Mouse (Mus musculus) thymus, postnatal 0 days (tissue): ENCODE measurements around the gene Gm11127. TPM values are rescaled to one million over a fixed set of nuclear protein-coding genes. Genes with fewer than 3 reads are reported as not detected.
A peak's percentile ranks its signal among the peaks of the same experiment; 100 is the strongest.
"Not testable (repeated sequence)": the region's sequence is repeated elsewhere in the genome, so short reads cannot be mapped to it uniquely, and the experiment has no call there.

Experiments used
- DNase-seq: peaks from one replicate; pipeline ENCODE4 v3.0.0-alpha.2; 2015; ENCODE audit warnings: low spot score
- polyA plus RNA-seq: library from polyadenylated mRNA; unstranded; fragments of >200 nt; fragmentation: Nextera tagmentation; extraction: Ambion mirVana; gene quantifications from 2 replicates; pipeline ENCODE4 v1.2.1, GENCODE M21; 2015

The Gm11127 gene
- polyA plus RNA-seq, 1 experiment from 2014 or later: 1.3 TPM

- peak; percentile 55 for DNase-seq
Measured at GRCm38 (mm10) chr17:36031583-36032331, 26.4 kb downstream of the Gm11127 start.

DNA sequence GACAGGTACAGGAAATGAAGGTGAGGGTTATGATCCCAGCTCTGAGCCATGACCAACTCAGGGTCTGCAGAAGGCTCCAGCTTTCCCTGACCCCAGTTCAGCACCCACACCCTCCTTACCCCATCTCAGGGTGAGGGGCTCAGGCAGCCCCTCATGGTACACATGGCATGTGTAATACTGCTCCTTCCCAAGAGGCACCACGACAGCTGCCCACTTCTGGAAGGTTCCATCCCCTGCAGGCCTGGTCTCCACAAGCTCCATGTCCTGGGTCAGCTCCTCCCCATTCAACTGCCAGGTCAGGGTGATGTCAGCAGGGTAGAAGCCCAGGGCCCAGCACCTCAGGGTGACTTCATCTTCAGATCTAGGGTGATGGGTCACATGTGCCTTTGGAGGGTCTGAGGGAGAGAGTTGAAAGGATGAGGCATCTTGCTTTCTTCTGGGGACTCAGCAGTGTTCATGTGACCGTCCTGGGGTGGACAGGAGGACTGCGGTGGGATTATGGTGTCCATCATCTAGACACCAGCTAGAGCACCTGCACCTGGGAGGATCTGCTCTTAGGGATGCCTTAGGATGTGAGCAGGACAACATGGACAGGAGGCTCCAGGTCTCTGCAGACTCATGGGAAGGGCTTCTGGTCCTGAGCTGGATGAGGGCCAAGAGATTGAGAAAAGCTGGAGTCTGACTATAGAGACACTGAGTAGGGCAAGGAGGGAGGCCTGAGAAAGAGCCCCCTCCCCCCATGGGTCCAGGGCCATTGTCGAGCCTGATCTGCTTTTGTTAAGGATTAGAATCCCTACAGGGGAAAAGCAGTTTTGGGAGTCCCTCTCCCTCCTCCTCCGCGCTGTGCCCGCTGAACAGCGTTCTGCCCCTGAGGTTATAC is 27.2 kb downstream of the Gm11127 start:
- not testable (repeated sequence) for DNase-seq

- not testable (repeated sequence) for DNase-seq
Measured at GRCm38 (mm10) chr17:36030046-36030702, 28.0 kb downstream of the Gm11127 start.

- no peak for DNase-seq
Measured at GRCm38 (mm10) chr17:36028879-36029619, 29.1 kb downstream of the Gm11127 start.

GRCm38 (mm10) chr17:36027663-36028062 is 30.5 kb downstream of the Gm11127 start:
- no peak for DNase-seq

GRCm38 (mm10) chr17:36025901-36026300 is 32.3 kb downstream of the Gm11127 start:
- DNase-seq: no peak

- DNase-seq: no peak
Measured at GRCm38 (mm10) chr17:36025197-36025596, 33.0 kb downstream of the Gm11127 start.

- DNase-seq: peak; percentile 45
Measured at GRCm38 (mm10) chr17:36023710-36024654, 34.2 kb downstream of the Gm11127 start.

- no peak for DNase-seq
Measured at GRCm38 (mm10) chr17:36022922-36023321, 35.2 kb downstream of the Gm11127 start.

DNA sequence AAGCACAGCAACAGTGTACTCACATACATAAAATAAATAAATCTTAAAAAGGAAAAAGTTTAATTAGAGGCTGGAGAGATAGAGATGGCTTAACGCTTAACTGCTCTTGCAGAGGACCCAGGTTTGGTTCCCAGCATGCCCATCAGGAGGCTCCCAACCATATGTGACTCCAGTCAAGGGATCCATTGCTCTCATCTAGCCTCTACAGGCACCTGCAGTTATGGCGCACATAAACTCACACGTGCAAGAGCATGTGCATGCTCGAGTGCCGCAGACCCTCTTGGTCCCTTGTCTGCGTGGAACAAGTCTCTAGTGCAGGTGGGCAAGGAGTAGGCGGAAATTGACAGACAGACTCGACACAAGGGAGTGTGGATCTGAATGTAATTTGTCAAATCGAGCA is 36.1 kb downstream of the Gm11127 start:
- no peak for DNase-seq

DNA sequence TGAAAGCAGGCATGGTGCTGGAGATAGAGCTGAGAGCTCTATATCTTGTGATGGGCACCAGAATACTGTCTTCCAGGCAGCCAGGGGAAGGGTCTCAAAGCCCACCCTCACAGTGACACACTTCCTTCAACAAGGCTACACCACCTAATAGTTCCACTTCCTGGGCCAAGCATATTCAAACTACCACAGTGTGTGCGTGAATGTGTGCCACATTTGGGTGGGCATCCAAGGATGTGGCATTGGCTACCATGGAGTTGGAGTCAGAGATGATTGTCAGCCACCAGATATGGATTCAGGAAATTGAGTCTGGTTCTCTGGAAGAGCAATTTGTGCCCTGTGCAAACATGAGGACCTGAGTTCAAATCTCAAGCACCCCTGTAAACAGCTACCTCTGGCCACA is 36.9 kb downstream of the Gm11127 start:
- no peak for DNase-seq

GRCm38 (mm10) chr17:36020191-36021073 is 37.7 kb downstream of the Gm11127 start, which contains the start of gene H2-T24:
Gene H2-T24 (minus strand): TSS chr17:36020560.
- peak; percentile 91 for DNase-seq

- DNase-seq: no peak
Measured at GRCm38 (mm10) chr17:36019519-36019918, 38.7 kb downstream of the Gm11127 start.

DNA sequence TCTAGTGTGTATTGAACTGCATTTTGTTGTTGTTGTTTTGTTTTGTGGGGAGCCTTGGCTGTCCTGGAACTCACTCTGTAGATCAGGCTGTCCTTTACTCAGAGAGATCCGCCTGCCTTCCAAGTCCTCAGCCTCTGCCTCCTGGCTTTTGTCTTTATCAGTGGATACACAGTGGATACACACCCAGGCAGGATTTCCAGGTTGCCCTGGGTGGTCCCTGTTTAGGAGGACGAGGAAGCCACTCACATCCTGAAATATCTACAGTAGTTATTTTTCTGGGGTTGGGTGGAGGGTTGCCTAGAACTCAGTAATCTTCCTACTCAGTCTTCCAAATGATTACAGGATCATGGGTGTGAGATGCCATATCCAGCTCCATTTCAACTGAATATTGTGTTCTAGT is 39.2 kb downstream of the Gm11127 start:
- DNase-seq: no peak

GRCm38 (mm10) chr17:36017046-36017445 is 41.1 kb downstream of the Gm11127 start:
- DNase-seq: no peak

DNA sequence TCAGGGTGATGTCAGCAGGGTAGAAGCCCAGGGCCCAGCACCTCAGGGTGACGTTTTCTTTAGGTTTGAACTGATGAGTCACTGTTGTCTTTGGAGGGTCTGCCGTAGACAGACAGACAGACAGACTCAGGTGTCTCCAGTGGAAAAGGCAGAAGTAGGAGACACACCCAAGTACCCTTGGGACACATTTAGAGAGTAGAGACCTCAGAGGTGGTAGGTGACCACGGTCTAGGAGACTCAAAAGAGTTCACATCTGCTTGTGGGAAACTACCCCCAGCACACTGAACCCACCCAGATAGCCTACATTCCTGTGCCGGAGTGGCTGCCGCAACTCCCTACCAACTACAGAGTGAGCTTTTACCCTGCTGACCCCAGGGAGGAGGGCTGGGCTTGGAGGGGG is 43.2 kb downstream of the Gm11127 start:
- DNase-seq: no peak
